In the genomic region with DNA sequence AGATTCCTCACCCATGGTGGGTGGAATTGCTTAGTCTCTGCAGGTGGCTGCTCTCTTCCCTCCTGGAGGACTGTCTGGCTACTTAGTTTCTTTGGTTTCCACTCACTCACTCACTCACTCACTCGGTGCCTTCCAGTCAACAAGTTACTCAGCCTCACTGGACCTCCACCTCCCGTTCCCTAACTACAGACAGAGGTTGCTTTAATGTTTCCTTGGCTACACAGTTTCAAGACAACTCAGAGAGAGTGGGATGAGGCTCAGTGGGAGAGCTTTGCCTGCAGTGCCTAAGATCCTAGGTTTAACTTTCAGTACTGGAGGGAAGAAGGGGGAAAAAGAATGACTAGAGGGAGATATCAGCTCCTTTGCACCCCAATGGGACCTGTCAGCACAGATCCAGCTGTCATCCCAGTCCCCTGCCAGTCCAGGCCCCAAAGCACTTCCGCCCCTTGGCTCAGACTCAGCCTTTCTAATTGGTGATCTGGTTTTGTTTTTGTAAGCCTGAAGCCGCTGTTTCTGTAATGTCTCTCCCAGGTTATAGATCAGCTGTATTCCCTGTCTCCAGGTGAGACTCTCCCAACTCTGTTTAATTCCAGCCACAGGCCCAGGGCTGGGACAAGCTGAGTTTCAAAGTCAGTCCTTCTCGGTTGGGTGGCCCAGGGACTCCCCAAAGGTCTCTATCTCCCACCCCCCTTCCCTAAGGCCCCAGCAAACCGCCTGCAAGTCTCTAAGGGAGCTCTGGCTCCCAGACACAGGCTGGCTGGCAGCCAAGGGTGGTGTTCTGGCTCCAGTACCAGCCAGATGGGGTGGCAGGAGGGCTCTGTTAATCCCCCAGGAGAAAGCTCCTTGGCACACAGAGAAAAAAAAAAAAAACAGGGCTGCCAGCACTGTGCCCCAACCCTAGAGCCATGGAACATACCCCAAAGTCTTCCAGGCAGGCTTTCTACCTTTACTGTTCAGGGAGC, we compare ENCODE assay signal across 8 mouse cellular contexts.
DNase-seq lines count a peak whose midpoint lies in the region; ATAC-seq and TF ChIP-seq lines count a peak whose summit lies in the region.

No protein-coding gene starts in this region.

- ATAC-seq in lung, embryonic 16.5 days (ENCODE audit: low read depth) = peak; percentile 64

- 59% methylated on average over 6 of the region's 6 CpGs for WGBS in cerebellum, adult 2 months
- WGBS in heart, embryonic 10.5 days = 22% methylated on average over 6 of the region's 6 CpGs
- WGBS in lung, embryonic 16.5 days = 15% methylated on average over 6 of the region's 6 CpGs

- no peak overlapping the region for H3K27ac ChIP-seq in cerebellum, adult 2 months (ENCODE audit: insufficient read depth, low read length)
- peak overlapping the region; percentile 78 for H3K27ac ChIP-seq in brown adipose tissue, adult 24 weeks (replicated peaks; ENCODE audit: low read depth, low read length)
- H3K27ac ChIP-seq in heart, embryonic 10.5 days = peak overlapping the region; percentile 60
- H3K27ac ChIP-seq in lung, embryonic 16.5 days (ENCODE audit: low read length) = peak overlapping the region; percentile 68; the same call in 1 of the 2 replicates

- no peak overlapping the region for H3K4me2 ChIP-seq in lung, embryonic 16.5 days (ENCODE audit: low read depth, low read length)

- peak; percentile 41 to 50 for DNase-seq in cerebellum, adult 2 months
- DNase-seq in cerebellum, adult 9-10 months = no peak
- no peak for DNase-seq in heart, embryonic 10.5 days (ENCODE audit: low spot score)
- peak; percentile 21 to 33 for DNase-seq in kidney, adult 8-10 months
- DNase-seq in testis, postnatal 10 days (ENCODE audit: low spot score) = peak; percentile 64
- DNase-seq in B cell, adult 2 months = no peak

- H3K4me1 ChIP-seq in cerebellum, adult 2 months (ENCODE audit: control insufficient read depth, insufficient read depth, low read length) = peaks cover 35% of the 10 kb centered on the region
- H3K4me1 ChIP-seq in brown adipose tissue, adult 24 weeks (ENCODE audit: control insufficient read depth, insufficient read depth, insufficient read length, low read length) = peaks cover 16% of the 10 kb centered on the region
- H3K4me1 ChIP-seq in heart, embryonic 10.5 days = peaks cover 40% of the 10 kb centered on the region
- H3K4me1 ChIP-seq in lung, embryonic 16.5 days (replicated peaks; ENCODE audit: control insufficient read depth, insufficient read depth, low read length) = peaks cover 19% of the 10 kb centered on the region

- no peak for TF ChIP-seq CTCF in cerebellum, adult 2 months (IDR thresholded peaks at IDR 0.05; ENCODE audit: borderline replicate concordance, insufficient read depth, low read depth, low read length)

- H3K9me3 ChIP-seq in heart, embryonic 10.5 days = no peaks in the 10 kb centered on the region
- H3K9me3 ChIP-seq in lung, embryonic 16.5 days (ENCODE audit: control insufficient read depth, low read length) = no peaks in the 10 kb centered on the region

- no peak overlapping the region for H3K4me3 ChIP-seq in cerebellum, adult 2 months (replicated peaks; ENCODE audit: insufficient read depth, low read depth, low read length)
- H3K4me3 ChIP-seq in brown adipose tissue, adult 24 weeks (ENCODE audit: insufficient read depth, low read depth, low read length) = no peak overlapping the region
- H3K4me3 ChIP-seq in heart, embryonic 10.5 days = no peak overlapping the region
- H3K4me3 ChIP-seq in lung, embryonic 16.5 days (ENCODE audit: low read length) = no peak overlapping the region

- H3K9ac ChIP-seq in lung, embryonic 16.5 days (ENCODE audit: low read length) = peak overlapping the region; percentile 47; the same call in 1 of the 2 replicates

- H3K36me3 ChIP-seq in heart, embryonic 10.5 days = no peaks in the 10 kb centered on the region
- H3K36me3 ChIP-seq in lung, embryonic 16.5 days (ENCODE audit: control insufficient read depth, insufficient read depth, low read length) = no peaks in the 10 kb centered on the region

- H3K27me3 ChIP-seq in cerebellum, adult 2 months (ENCODE audit: control insufficient read depth, insufficient read depth, low read length) = no peaks in the 10 kb centered on the region
- H3K27me3 ChIP-seq in heart, embryonic 10.5 days (ENCODE audit: insufficient read depth, poor library complexity, severe bottlenecking) = 0 out of 2 replicates have a peak, but pooled peaks cover 5% of the 10 kb centered on the region
- H3K27me3 ChIP-seq in lung, embryonic 16.5 days (ENCODE audit: control insufficient read depth, insufficient read depth, low read depth, low read length) = no peaks in the 10 kb centered on the region

- no peak for TF ChIP-seq POLR2A in cerebellum, adult 2 months (IDR thresholded peaks at IDR 0.05; ENCODE audit: borderline replicate concordance, insufficient read depth, low read length)

Comparison
In these comparisons a context has a peak if more than half of its experiments do, and no peak if none do; other contexts are left out.
1. DNase-seq: peak in cerebellum, adult 2 months (2 of 2), kidney, adult 8-10 months (2 of 2) and testis, postnatal 10 days (single experiment); none in cerebellum, adult 9-10 months (single experiment), heart, embryonic 10.5 days (single experiment) and B cell, adult 2 months (0 of 2).